26 mouse cellular contexts compared by ENCODE assay signal in the genomic region with DNA sequence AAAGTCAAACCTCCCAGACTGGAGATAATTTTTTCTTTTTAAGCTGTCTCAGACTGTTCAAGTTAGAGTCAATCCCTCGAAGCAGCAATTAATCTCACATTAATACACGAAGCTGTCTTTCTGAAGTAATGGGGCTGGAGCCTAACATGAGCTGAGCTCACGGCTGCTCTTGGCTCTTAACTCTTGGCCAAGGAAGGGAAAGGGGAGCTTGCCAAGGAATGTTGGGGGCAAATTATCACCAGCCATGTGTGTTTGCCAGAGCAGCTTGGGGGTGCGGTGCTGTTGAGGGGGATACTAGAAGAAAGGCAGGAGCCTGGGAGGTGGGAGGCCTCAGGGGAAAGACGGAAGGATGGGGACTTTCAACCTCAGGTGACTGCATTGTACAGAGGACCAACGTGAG.
DNase-seq lines count a peak whose midpoint lies in the region; ATAC-seq lines count a peak whose summit lies in the region.
"Had no signal": no experiment of that assay in that cellular context is flagged by ENCODE, and none has a peak within 500 bp of the region (broad histone marks: within the 10 kb centered on the region; RNA-seq: fewer than 3 reads in every experiment).

No protein-coding gene starts in this region.

- H3K9ac ChIP-seq in forebrain, embryonic 15.5 days (replicated peaks): no peak overlapping the region
- H3K9ac ChIP-seq in forebrain, embryonic 16.5 days (replicated peaks; ENCODE audit: low read depth, low read length): no peak overlapping the region
- H3K9ac ChIP-seq: heart, embryonic 13.5 days; lung, embryonic 15.5 days; neural tube, embryonic 12.5 days had no signal

- 45% methylated on average over 6 of the region's 6 CpGs for WGBS in forebrain, embryonic 15.5 days
- WGBS in forebrain, embryonic 10.5 days: 87% methylated on average over 6 of the region's 6 CpGs
- 42% methylated on average over 6 of the region's 6 CpGs for WGBS in forebrain, embryonic 16.5 days

- H3K27me3 ChIP-seq in forebrain, embryonic 15.5 days: no peaks in the 10 kb centered on the region
- H3K27me3 ChIP-seq in forebrain, embryonic 10.5 days (ENCODE audit: poor library complexity, severe bottlenecking): no peaks in the 10 kb centered on the region
- no peaks in the 10 kb centered on the region for H3K27me3 ChIP-seq in forebrain, embryonic 16.5 days (replicated peaks; ENCODE audit: control insufficient read depth, insufficient read depth, low read length)
- H3K27me3 ChIP-seq: CH12.LX; heart, embryonic 13.5 days; lung, embryonic 15.5 days; neural tube, embryonic 12.5 days had no signal

- intact Hi-C loops in left cerebral cortex, postnatal 4 days (cut with DNase I): no loop called here

- no peak for ATAC-seq in cerebellum, adult (ENCODE audit: insufficient number of reproducible peaks, low FRiP score, low TSS enrichment)
- ATAC-seq in forebrain, embryonic 15.5 days (replicated peaks): peak; percentile 58; the same call in 1 of the 2 replicates
- peak; percentile 61 for ATAC-seq in forebrain, embryonic 16.5 days
- ATAC-seq: activated CD4-positive, CD25-positive, alpha-beta regulatory T cell, adult 4 months; midbrain, embryonic 16.5 days had no signal

- H3K4me1 ChIP-seq in forebrain, embryonic 15.5 days: peaks cover 4% of the 10 kb centered on the region; the same call in 1 of the 2 replicates
- no peaks in the 10 kb centered on the region for H3K4me1 ChIP-seq in forebrain, embryonic 10.5 days
- peaks cover 3% of the 10 kb centered on the region; the same call in 1 of the 2 replicates for H3K4me1 ChIP-seq in forebrain, embryonic 16.5 days (replicated peaks; ENCODE audit: control insufficient read depth, insufficient read depth, low read length)
- H3K4me1 ChIP-seq: heart, embryonic 13.5 days; lung, embryonic 15.5 days; midbrain, embryonic 10.5 days; neural tube, embryonic 12.5 days had no signal

- H3K27ac ChIP-seq in forebrain, embryonic 15.5 days (replicated peaks): no peak overlapping the region
- H3K27ac ChIP-seq in forebrain, embryonic 10.5 days: no peak overlapping the region
- H3K27ac ChIP-seq in forebrain, embryonic 16.5 days (ENCODE audit: low read length): no peak overlapping the region
- H3K27ac ChIP-seq: heart, embryonic 13.5 days; lung, embryonic 15.5 days; midbrain, embryonic 10.5 days; neural tube, embryonic 12.5 days; stomach, postnatal 0 days had no signal

- no peak overlapping the region for H3K4me3 ChIP-seq in forebrain, embryonic 15.5 days
- no peak overlapping the region for H3K4me3 ChIP-seq in forebrain, embryonic 10.5 days
- H3K4me3 ChIP-seq in forebrain, embryonic 16.5 days (replicated peaks; ENCODE audit: low read length): no peak overlapping the region
- H3K4me3 ChIP-seq: heart, embryonic 13.5 days; lung, embryonic 15.5 days; midbrain, embryonic 10.5 days; myocyte; neural tube, embryonic 12.5 days had no signal

- H3K36me3 ChIP-seq in forebrain, embryonic 15.5 days: no peaks in the 10 kb centered on the region
- H3K36me3 ChIP-seq in forebrain, embryonic 10.5 days (replicated peaks): no peaks in the 10 kb centered on the region
- H3K36me3 ChIP-seq in forebrain, embryonic 16.5 days (ENCODE audit: control insufficient read depth, insufficient read depth): no peaks in the 10 kb centered on the region
- H3K36me3 ChIP-seq: heart, embryonic 13.5 days; lung, embryonic 15.5 days; midbrain, embryonic 10.5 days; neural tube, embryonic 12.5 days had no signal

- no peak overlapping the region for H3K4me2 ChIP-seq in forebrain, embryonic 15.5 days (replicated peaks)
- no peak overlapping the region for H3K4me2 ChIP-seq in forebrain, embryonic 16.5 days (ENCODE audit: low read length)
- H3K4me2 ChIP-seq: heart, embryonic 13.5 days; liver, embryonic 11.5 days; lung, embryonic 15.5 days; neural tube, embryonic 12.5 days had no signal

- peak; percentile 56 to 74 for DNase-seq in cerebellum, postnatal 10 days
- DNase-seq in forebrain, embryonic 10.5 days (ENCODE audit: extremely low spot score, low spot score): no peak
- DNase-seq in left cerebral cortex, postnatal 4 days: peak; percentile 60
- no peak for DNase-seq in left cerebral cortex, adult 8-10 months (ENCODE audit: low spot score in 2 of 2)
- no peak for DNase-seq in urinary bladder, postnatal 10 days (ENCODE audit: low spot score)
- DNase-seq: adrenal gland, adult 8-10 months; cerebellum, adult 11 months; cerebellum, adult 9-10 months; heart, postnatal 14 days; kidney, adult 18-20 months; right cerebral cortex, adult 18-20 months; spleen, adult 18-20 months; thymus, postnatal 4 days had no signal

- H3K9me3 ChIP-seq in forebrain, embryonic 15.5 days: no peaks in the 10 kb centered on the region
- no peaks in the 10 kb centered on the region for H3K9me3 ChIP-seq in forebrain, embryonic 10.5 days
- H3K9me3 ChIP-seq in forebrain, embryonic 16.5 days (ENCODE audit: control insufficient read depth, low read length): no peaks in the 10 kb centered on the region
- H3K9me3 ChIP-seq: heart, embryonic 13.5 days; lung, embryonic 15.5 days; midbrain, embryonic 10.5 days; neural tube, embryonic 12.5 days had no signal

Comparison
In these comparisons a context has a peak if more than half of its experiments do, and no peak if none do; other contexts are left out.
1. DNase-seq: peak in cerebellum, postnatal 10 days (2 of 2) and left cerebral cortex, postnatal 4 days (single experiment); none in forebrain, embryonic 10.5 days (single experiment), left cerebral cortex, adult 8-10 months (0 of 2) and urinary bladder, postnatal 10 days (single experiment).